Mouse (Mus musculus): ENCODE results near the gene Tmub2. TPM values are rescaled to one million over a fixed set of nuclear protein-coding genes. Genes with fewer than 3 reads are reported as not detected.

The Tmub2 gene
- total RNA-seq, 2 experiments from 2014 or later, result 20.7 to 23.3 TPM

Other genes starting within 250 kb of the Tmub2 start
- 10 to 100 TPM; 50.1 to 62.2 TPM for gene Cd300lg, start 243.4 kb upstream of the Tmub2 start, total RNA-seq (2021)
- gene Mpp2, start 196.4 kb upstream of the Tmub2 start, total RNA-seq (2021), result 1 to 10 TPM; 2.3 to 2.7 TPM
- not detected for gene Ppy, start 183.6 kb upstream of the Tmub2 start, total RNA-seq (2021)
- gene Pyy, start 177.1 kb upstream of the Tmub2 start, total RNA-seq (2021), result not detected
- gene Nags, start 139.4 kb upstream of the Tmub2 start, total RNA-seq (2021), result not detected
- 10 to 100 TPM; 14.3 to 17.5 TPM for gene Tmem101, start 128.5 kb upstream of the Tmub2 start, total RNA-seq (2021)
- gene Lsm12, start 99.6 kb upstream of the Tmub2 start, total RNA-seq (2021), result 10 to 100 TPM; 46.6 to 51.5 TPM
- gene G6pc3, start 95.3 kb upstream of the Tmub2 start, total RNA-seq (2021), result 10 to 100 TPM; 40.3 to 41.8 TPM
- gene Hdac5, start 54.8 kb upstream of the Tmub2 start, total RNA-seq (2021), result 100 to 1,000 TPM; 129 to 136 TPM
- gene BC030867, start 36.0 kb upstream of the Tmub2 start, total RNA-seq (2021), result under 1 TPM; 0.10 to 0.39 TPM
- gene Asb16, start 16.2 kb upstream of the Tmub2 start, total RNA-seq (2021), result under 1 TPM; 0.61 to 0.68 TPM
- 10 to 100 TPM; 21.1 to 21.7 TPM for gene Atxn7l3, start 11.7 kb downstream of the Tmub2 start, total RNA-seq (2021)
- 10 to 100 TPM; 56.7 to 57.3 TPM for gene Ubtf, start 34.8 kb downstream of the Tmub2 start, total RNA-seq (2021)
- 1 to 10 TPM; 5.3 to 9.5 TPM for gene Slc4a1, start 81.3 kb downstream of the Tmub2 start, total RNA-seq (2021)
- gene Rundc3a, start 108.5 kb downstream of the Tmub2 start, total RNA-seq (2021), result not detected
- 100 to 1,000 TPM; 163 to 175 TPM for gene Slc25a39, start 123.0 kb downstream of the Tmub2 start, total RNA-seq (2021)
- 100 to 1,000 TPM; 101 to 104 TPM for gene Grn, start 145.4 kb downstream of the Tmub2 start, total RNA-seq (2021)
- 1 to 10 TPM; 5.8 to 6.5 TPM for gene Fam171a2, start 162.8 kb downstream of the Tmub2 start, total RNA-seq (2021)
- 1 to 10 TPM; 3.5 to 4.5 TPM for gene Itga2b, start 185.2 kb downstream of the Tmub2 start, total RNA-seq (2021)

Measured in heart, postnatal 25 days (tissue).